In the genomic region with DNA sequence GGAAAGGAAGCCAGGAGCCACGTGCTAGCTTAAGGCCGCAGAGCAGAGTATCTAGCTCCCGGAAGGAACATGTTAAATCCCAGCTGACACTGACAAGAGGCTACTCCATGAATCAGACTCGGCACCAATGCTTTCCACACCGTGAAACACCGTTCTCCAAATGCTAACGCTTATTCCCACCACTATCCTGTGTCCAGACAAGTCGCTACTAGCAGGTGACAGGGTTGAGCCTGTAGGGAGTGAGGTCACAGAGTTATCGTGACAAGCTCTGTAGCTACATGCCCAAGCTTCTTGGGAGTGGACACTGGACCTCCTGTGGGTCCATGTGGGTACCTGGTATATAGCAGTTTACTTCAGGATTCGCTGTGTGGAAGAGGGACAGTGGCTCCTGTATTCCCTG, we compare ENCODE assay signal across 25 mouse cellular contexts. TPM values are rescaled to one million over a fixed set of nuclear protein-coding genes. Genes with fewer than 3 reads are reported as not detected.
DNase-seq lines count a peak whose midpoint lies in the region; ATAC-seq lines count a peak whose summit lies in the region.
"Had no signal": no experiment of that assay in that cellular context is flagged by ENCODE, and none has a peak within 500 bp of the region (broad histone marks: within the 10 kb centered on the region; RNA-seq: fewer than 3 reads in every experiment).

No protein-coding gene starts in this region.

- H3K9ac ChIP-seq in midbrain, embryonic 11.5 days (ENCODE audit: low read length): no peak overlapping the region
- H3K9ac ChIP-seq: embryonic facial prominence, embryonic 12.5 days; embryonic facial prominence, embryonic 15.5 days; forebrain, embryonic 13.5 days; heart, embryonic 13.5 days; hindbrain, embryonic 14.5 days had no signal

- H3K36me3 ChIP-seq in midbrain, embryonic 10.5 days: peaks cover 4% of the 10 kb centered on the region; the same call in 1 of the 2 replicates
- H3K36me3 ChIP-seq in midbrain, embryonic 11.5 days (ENCODE audit: control insufficient read depth, insufficient read depth, low read length): no peaks in the 10 kb centered on the region
- H3K36me3 ChIP-seq: embryonic facial prominence, embryonic 15.5 days had no signal

- no peaks in the 10 kb centered on the region for H3K9me3 ChIP-seq in midbrain, embryonic 10.5 days (replicated peaks)
- H3K9me3 ChIP-seq in midbrain, embryonic 11.5 days (ENCODE audit: control insufficient read depth, low read length): no peaks in the 10 kb centered on the region
- H3K9me3 ChIP-seq: embryonic facial prominence, embryonic 12.5 days; embryonic facial prominence, embryonic 15.5 days; forebrain, embryonic 13.5 days; heart, embryonic 13.5 days had no signal

- 90% methylated on average over 10 of the region's 10 CpGs for WGBS in midbrain, embryonic 10.5 days
- 89% methylated on average over 10 of the region's 10 CpGs for WGBS in midbrain, embryonic 11.5 days

- H3K4me2 ChIP-seq in midbrain, embryonic 11.5 days: no peak overlapping the region
- H3K4me2 ChIP-seq: embryonic facial prominence, embryonic 12.5 days; embryonic facial prominence, embryonic 15.5 days; forebrain, embryonic 13.5 days; heart, embryonic 13.5 days; hindbrain, embryonic 14.5 days had no signal

- H3K4me1 ChIP-seq in midbrain, embryonic 10.5 days: peaks cover 27% of the 10 kb centered on the region
- no peaks in the 10 kb centered on the region for H3K4me1 ChIP-seq in midbrain, embryonic 11.5 days (ENCODE audit: control insufficient read depth, insufficient read depth, low read length)

- H3K4me3 ChIP-seq in midbrain, embryonic 10.5 days: no peak overlapping the region
- H3K4me3 ChIP-seq in midbrain, embryonic 11.5 days (ENCODE audit: low read depth, low read length): no peak overlapping the region
- H3K4me3 ChIP-seq: embryonic facial prominence, embryonic 12.5 days; embryonic facial prominence, embryonic 15.5 days; forebrain, embryonic 13.5 days; heart, embryonic 13.5 days had no signal

- no peaks in the 10 kb centered on the region for H3K27me3 ChIP-seq in midbrain, embryonic 10.5 days (ENCODE audit: low read depth, poor library complexity, severe bottlenecking)
- H3K27me3 ChIP-seq in midbrain, embryonic 11.5 days (ENCODE audit: control insufficient read depth, insufficient read depth, low read length): no peaks in the 10 kb centered on the region
- H3K27me3 ChIP-seq: embryonic facial prominence, embryonic 12.5 days; embryonic facial prominence, embryonic 15.5 days; forebrain, embryonic 13.5 days; heart, embryonic 13.5 days had no signal

- no peak for ATAC-seq in midbrain, embryonic 11.5 days (ENCODE audit: low FRiP score)
- ATAC-seq: CD4-positive, CD25-positive, alpha-beta regulatory T cell, adult 4 months had no signal

- DNase-seq in midbrain, embryonic 10.5 days (ENCODE audit: low spot score): no peak
- DNase-seq in midbrain, embryonic 11.5 days (ENCODE audit: low spot score, missing footprints): no peak
- peak; percentile 64 to 74 for DNase-seq in urinary bladder, adult 18-20 months (ENCODE audit: low spot score in 2 of 2)
- no peak for DNase-seq in urinary bladder, postnatal 4 days (ENCODE audit: low spot score in 2 of 2)
- peak; percentile 48 for DNase-seq in urinary bladder, postnatal 25 days (ENCODE audit: low spot score)
- DNase-seq in lung, postnatal 36 days: no peak
- DNase-seq: adrenal gland, adult 2 months; adrenal gland, postnatal 14 days; cerebellum, adult 11 months; cerebellum, adult 2 months; cerebellum, adult 9-11 months; cerebellum, postnatal 25 days; gastrocnemius, postnatal 10 days; heart, postnatal 14 days; heart, postnatal 4 days had no signal

- peak overlapping the region; percentile 49; the same call in 1 of the 2 replicates for H3K27ac ChIP-seq in midbrain, embryonic 10.5 days (replicated peaks)
- no peak overlapping the region for H3K27ac ChIP-seq in midbrain, embryonic 11.5 days (ENCODE audit: low read depth, low read length)
- H3K27ac ChIP-seq: embryonic facial prominence, embryonic 12.5 days; embryonic facial prominence, embryonic 15.5 days; forebrain, embryonic 13.5 days; heart, embryonic 13.5 days; hindbrain, embryonic 14.5 days; hindbrain, postnatal 0 days had no signal

RNA-seq across cellular contexts. Expression of gene Gm45521, which starts 0.7 kb away (rescaled TPM):
- polyA plus RNA-seq in midbrain, embryonic 10.5 days (2016; fragmentation: Nextera tagmentation; extraction: Ambion mirVana): 0.37 and 0.48 TPM in 2 replicates
- 0.36 TPM in 1 of 2 replicates, not detected in the other for polyA plus RNA-seq in midbrain, embryonic 11.5 days (2014; fragmentation: Nextera tagmentation; extraction: Ambion mirVana)
- polyA plus RNA-seq: adrenal gland, adult 2 months; C2C12; CD4-positive, CD25-positive, alpha-beta regulatory T cell, adult 4 months; cerebellum, adult 2 months; embryonic facial prominence, embryonic 12.5 days; embryonic facial prominence, embryonic 15.5 days; forebrain, embryonic 13.5 days; heart, embryonic 13.5 days; heart, embryonic 16.5 days; hindbrain, embryonic 11.5 days had no signal

RNA-seq across cellular contexts. Expression of gene Dnase1l3, which starts 37.9 kb away (rescaled TPM):
- 0.05 TPM in 1 of 2 replicates, not detected in the other for polyA plus RNA-seq in midbrain, embryonic 10.5 days (2016; fragmentation: Nextera tagmentation; extraction: Ambion mirVana)
- polyA plus RNA-seq in midbrain, embryonic 11.5 days (2014; fragmentation: Nextera tagmentation; extraction: Ambion mirVana): 0.07 and 0.23 TPM in 2 replicates
- polyA plus RNA-seq: C2C12 had no signal

RNA-seq across cellular contexts. Expression of gene Abhd6, which starts 46.3 kb away (rescaled TPM):
- 14.7 and 16.6 TPM in 2 replicates for polyA plus RNA-seq in midbrain, embryonic 10.5 days (2016; fragmentation: Nextera tagmentation; extraction: Ambion mirVana)
- polyA plus RNA-seq in midbrain, embryonic 11.5 days (2014; fragmentation: Nextera tagmentation; extraction: Ambion mirVana): 15.6 and 16.5 TPM in 2 replicates

Comparison
In these comparisons a context has a peak if more than half of its experiments do, and no peak if none do; other contexts are left out.
1. DNase-seq: peak in urinary bladder, adult 18-20 months (2 of 2) and urinary bladder, postnatal 25 days (single experiment); none in midbrain, embryonic 10.5 days (single experiment), midbrain, embryonic 11.5 days (single experiment), urinary bladder, postnatal 4 days (0 of 2) and lung, postnatal 36 days (single experiment).